Mouse (Mus musculus): ENCODE results near the gene Abcc1. TPM values are rescaled to one million over a fixed set of nuclear protein-coding genes. Genes with fewer than 3 reads are reported as not detected.

The Abcc1 gene
- total RNA-seq, 4 experiments from 2014 or later: 20.7 to 36.7 (median 28.5) TPM

- DNase-seq: no peak
These were observed 16.0 kb downstream of the Abcc1 start for GRCm38 (mm10) chr16:14377321-14377720.

- no peak for DNase-seq
These were observed 17.3 kb downstream of the Abcc1 start for GRCm38 (mm10) chr16:14378654-14379053.

GRCm38 (mm10) chr16:14379888-14380287 lies 18.5 kb downstream of the Abcc1 start:
- no peak for DNase-seq

GRCm38 (mm10) chr16:14381061-14381665 lies 19.8 kb downstream of the Abcc1 start:
- no peak for DNase-seq

- no peak for DNase-seq
These were observed 37.9 kb downstream of the Abcc1 start for GRCm38 (mm10) chr16:14399303-14399702.

- no peak for DNase-seq
These were observed 42.1 kb downstream of the Abcc1 start for GRCm38 (mm10) chr16:14403507-14403906.

- no peak for DNase-seq
These were observed 44.3 kb downstream of the Abcc1 start for GRCm38 (mm10) chr16:14405636-14406035.

GRCm38 (mm10) chr16:14409124-14409523 lies 47.8 kb downstream of the Abcc1 start:
- DNase-seq: no peak

GRCm38 (mm10) chr16:14409776-14410175 lies 48.4 kb downstream of the Abcc1 start:
- DNase-seq: no peak

GRCm38 (mm10) chr16:14410611-14411010 lies 49.3 kb downstream of the Abcc1 start:
- no peak for DNase-seq

- no peak for DNase-seq
These were observed 49.8 kb downstream of the Abcc1 start for GRCm38 (mm10) chr16:14411156-14411555.

- no peak for DNase-seq
These were observed 51.2 kb downstream of the Abcc1 start for GRCm38 (mm10) chr16:14412551-14412950.

- DNase-seq: no peak
These were observed 53.8 kb downstream of the Abcc1 start for GRCm38 (mm10) chr16:14415206-14415605.

- DNase-seq: no peak
These were observed 55.7 kb downstream of the Abcc1 start for GRCm38 (mm10) chr16:14416957-14417618.

- no peak for DNase-seq
These were observed 59.3 kb downstream of the Abcc1 start for GRCm38 (mm10) chr16:14420496-14421132.

GRCm38 (mm10) chr16:14422081-14422480 lies 60.7 kb downstream of the Abcc1 start:
- no peak for DNase-seq

GRCm38 (mm10) chr16:14429371-14429770 lies 68.0 kb downstream of the Abcc1 start:
- no peak for DNase-seq

- DNase-seq: no peak
These were observed 71.6 kb downstream of the Abcc1 start for GRCm38 (mm10) chr16:14432996-14433395.

GRCm38 (mm10) chr16:14435526-14435925 lies 74.2 kb downstream of the Abcc1 start:
- DNase-seq: no peak

- no peak for DNase-seq
These were observed 76.2 kb downstream of the Abcc1 start for GRCm38 (mm10) chr16:14437446-14437982.

GRCm38 (mm10) chr16:14438561-14438960 lies 77.2 kb downstream of the Abcc1 start:
- DNase-seq: no peak

GRCm38 (mm10) chr16:14439081-14439480 lies 77.7 kb downstream of the Abcc1 start:
- DNase-seq: no peak

GRCm38 (mm10) chr16:14439801-14440614 lies 78.7 kb downstream of the Abcc1 start:
- no peak for DNase-seq

Measured in adrenal gland, adult 8-10 months (tissue).